20 mouse cellular contexts compared by ENCODE assay signal in the genomic region with DNA sequence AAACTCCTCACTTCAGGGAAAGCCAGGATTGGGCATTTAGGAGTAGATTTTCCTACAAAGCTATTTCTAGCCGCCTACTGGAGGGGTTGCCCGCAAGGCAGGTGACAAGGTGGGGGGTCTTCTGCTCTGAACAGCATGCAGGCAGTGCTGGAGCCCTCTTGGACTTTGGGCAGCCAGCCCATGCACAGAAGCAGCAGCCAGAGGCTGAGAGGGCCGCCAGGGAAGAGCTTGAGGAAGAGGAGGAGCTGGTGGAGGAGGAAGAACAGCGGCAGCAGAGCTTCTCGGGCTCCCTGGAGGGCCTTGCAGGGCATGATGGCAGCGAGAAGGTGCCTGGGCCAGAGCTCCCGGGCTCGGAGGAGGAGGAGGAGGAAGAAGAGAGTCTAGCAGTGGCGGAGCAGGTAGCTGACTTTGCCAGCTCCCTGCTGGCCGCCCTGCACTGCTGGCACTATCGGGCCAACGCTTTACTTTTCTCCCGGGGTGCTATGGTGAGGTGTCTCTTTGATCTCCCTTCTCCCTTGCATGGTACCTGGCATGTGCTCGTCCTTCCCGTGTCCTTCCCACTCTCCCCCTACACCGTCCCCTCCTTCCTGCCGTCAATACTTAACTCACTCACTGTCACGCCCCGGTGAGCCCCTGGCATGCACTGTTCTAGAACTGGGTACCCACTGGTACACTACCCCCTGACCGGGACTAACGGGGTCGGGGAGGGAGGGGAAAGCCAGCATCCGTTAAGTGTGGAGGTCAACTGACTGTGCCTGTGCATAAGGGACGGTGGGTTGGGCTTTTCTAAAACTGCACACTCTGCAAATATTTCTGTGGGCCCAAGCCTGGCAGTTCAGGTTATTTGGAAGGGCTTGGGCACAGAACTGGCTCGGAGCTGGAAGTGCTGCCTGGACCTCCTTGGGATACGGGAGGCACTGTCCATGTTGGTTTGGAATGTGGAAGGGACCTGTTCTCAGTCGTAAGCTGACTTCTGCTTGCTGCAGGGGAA. TPM values are rescaled to one million over a fixed set of nuclear protein-coding genes. Genes with fewer than 3 reads are reported as not detected.
DNase-seq lines count a peak whose midpoint lies in the region; ATAC-seq and TF ChIP-seq lines count a peak whose summit lies in the region.
"Had no signal": no experiment of that assay in that cellular context is flagged by ENCODE, and none has a peak within 500 bp of the region (broad histone marks: within the 10 kb centered on the region; RNA-seq: fewer than 3 reads in every experiment).

No protein-coding gene starts in this region.

- no peak overlapping the region for H3K4me2 ChIP-seq in forebrain, embryonic 16.5 days (ENCODE audit: low read length)
- peak overlapping the region; percentile 27 for H3K4me2 ChIP-seq in kidney, postnatal 0 days (ENCODE audit: low read length)
- H3K4me2 ChIP-seq: forebrain, embryonic 12.5 days; heart, embryonic 12.5 days; limb, embryonic 12.5 days; liver, embryonic 13.5 days; neural tube, embryonic 13.5 days had no signal

- H3K9ac ChIP-seq in forebrain, embryonic 16.5 days (replicated peaks; ENCODE audit: low read depth, low read length): no peak overlapping the region
- H3K9ac ChIP-seq in ES-E14 (ENCODE audit: insufficient read depth, low read depth, low read length, poor library complexity, severe bottlenecking): no peak overlapping the region
- H3K9ac ChIP-seq in kidney, postnatal 0 days (ENCODE audit: low read depth, low read length): 0 out of 2 replicates have a peak overlapping the region, but pooled peaks have one; percentile 38
- H3K9ac ChIP-seq: forebrain, embryonic 12.5 days; heart, embryonic 12.5 days; limb, embryonic 12.5 days; liver, embryonic 13.5 days; neural tube, embryonic 13.5 days had no signal

- H3K27me3 ChIP-seq in forebrain, embryonic 10.5 days (ENCODE audit: poor library complexity, severe bottlenecking): no peaks in the 10 kb centered on the region
- no peaks in the 10 kb centered on the region for H3K27me3 ChIP-seq in forebrain, embryonic 16.5 days (replicated peaks; ENCODE audit: control insufficient read depth, insufficient read depth, low read length)
- no peaks in the 10 kb centered on the region for H3K27me3 ChIP-seq in kidney, postnatal 0 days (ENCODE audit: insufficient read depth, low read length)
- H3K27me3 ChIP-seq: forebrain, embryonic 12.5 days; heart, embryonic 12.5 days; limb, embryonic 12.5 days; neural tube, embryonic 13.5 days had no signal

- 76% methylated on average over 27 of the region's 27 CpGs for WGBS in forebrain, embryonic 10.5 days
- WGBS in forebrain, embryonic 16.5 days: 64% methylated on average over 23 of the region's 27 CpGs
- WGBS in kidney, postnatal 0 days: 50% methylated on average over 24 of the region's 27 CpGs

- TF ChIP-seq CTCF in kidney, postnatal 0 days (IDR thresholded peaks at IDR 0.05; ENCODE audit: low read depth): no peak

- peaks cover 26% of the 10 kb centered on the region for H3K4me1 ChIP-seq in forebrain, embryonic 10.5 days
- H3K4me1 ChIP-seq in forebrain, embryonic 16.5 days (replicated peaks; ENCODE audit: control insufficient read depth, insufficient read depth, low read length): no peaks in the 10 kb centered on the region
- H3K4me1 ChIP-seq in ES-E14 (ENCODE audit: control insufficient read depth in 2 of 2, insufficient read depth in 2 of 2, low read length in 2 of 2, poor library complexity in 1 of 2): peaks cover 2 to 19% of the 10 kb centered on the region in 2 experiments; a peak in 2 of 4 replicates
- peaks cover 14% of the 10 kb centered on the region for H3K4me1 ChIP-seq in kidney, postnatal 0 days (replicated peaks; ENCODE audit: insufficient read depth, low read length)
- H3K4me1 ChIP-seq: forebrain, embryonic 12.5 days; neural tube, embryonic 13.5 days had no signal

- H3K4me3 ChIP-seq in forebrain, embryonic 10.5 days: no peak overlapping the region
- H3K4me3 ChIP-seq in forebrain, embryonic 16.5 days (replicated peaks; ENCODE audit: low read length): no peak overlapping the region
- H3K4me3 ChIP-seq in ES-E14 (ENCODE audit: insufficient read depth in 1 of 2, low read depth in 1 of 2, low read length in 2 of 2, poor library complexity in 1 of 2, severe bottlenecking in 1 of 2): no peak overlapping the region
- H3K4me3 ChIP-seq in kidney, postnatal 0 days (replicated peaks; ENCODE audit: low read depth, low read length): no peak overlapping the region
- H3K4me3 ChIP-seq: forebrain, embryonic 12.5 days; heart, embryonic 12.5 days; limb, embryonic 12.5 days; liver, embryonic 13.5 days; neural tube, embryonic 13.5 days had no signal

- in situ Hi-C loops in ES-E14 (cut with MboI; ENCODE audit: low sequenced_read_pairs in 2 of 2, unreplicated experiment in 2 of 2): no loop called here

- no peak for ATAC-seq in forebrain, embryonic 16.5 days
- ATAC-seq in kidney, postnatal 0 days (replicated peaks; ENCODE audit: low FRiP score, low read depth): peak; percentile 96
- ATAC-seq: hindbrain, embryonic 16.5 days; lung, postnatal 0 days had no signal

- DNase-seq in forebrain, embryonic 10.5 days (ENCODE audit: extremely low spot score, low spot score): no peak
- no peak for DNase-seq in ES-E14 (ENCODE audit: low read depth, low spot score)
- DNase-seq in kidney, adult 11 months: peak; percentile 98
- DNase-seq in kidney, postnatal 0 days (ENCODE audit: low spot score): peak; percentile 77
- no peak for DNase-seq in ovary, postnatal 10 days (ENCODE audit: low spot score)
- DNase-seq in heart, adult 11 months: no peak
- DNase-seq in layer of hippocampus, postnatal 36 days: no peak
- DNase-seq: adrenal gland, postnatal 25 days; cerebellum, adult 8-10 months; gastrocnemius, postnatal 25 days; liver, embryonic 13.5 days; right cerebral cortex, postnatal 4 days; thymus, adult 2 months had no signal

- H3K9me3 ChIP-seq in forebrain, embryonic 10.5 days: no peaks in the 10 kb centered on the region
- H3K9me3 ChIP-seq in forebrain, embryonic 16.5 days (ENCODE audit: control insufficient read depth, low read length): no peaks in the 10 kb centered on the region
- no peaks in the 10 kb centered on the region for H3K9me3 ChIP-seq in ES-E14 (ENCODE audit: control insufficient read depth, insufficient read depth, low read depth, low read length)
- H3K9me3 ChIP-seq in kidney, postnatal 0 days (replicated peaks; ENCODE audit: low read length): no peaks in the 10 kb centered on the region
- H3K9me3 ChIP-seq: forebrain, embryonic 12.5 days; heart, embryonic 12.5 days; limb, embryonic 12.5 days; liver, embryonic 13.5 days; neural tube, embryonic 13.5 days had no signal

- peak overlapping the region; percentile 30; the same call in 1 of the 2 replicates for H3K27ac ChIP-seq in forebrain, embryonic 10.5 days
- no peak overlapping the region for H3K27ac ChIP-seq in forebrain, embryonic 16.5 days (ENCODE audit: low read length)
- no peak overlapping the region for H3K27ac ChIP-seq in ES-E14 (ENCODE audit: insufficient read depth, low read depth, low read length, poor library complexity, severe bottlenecking)
- H3K27ac ChIP-seq in kidney, postnatal 0 days: peak overlapping the region; percentile 89
- H3K27ac ChIP-seq: forebrain, embryonic 12.5 days; limb, embryonic 12.5 days; liver, embryonic 13.5 days; neural tube, embryonic 13.5 days had no signal

- peaks cover 23% of the 10 kb centered on the region for H3K36me3 ChIP-seq in forebrain, embryonic 10.5 days (replicated peaks)
- H3K36me3 ChIP-seq in forebrain, embryonic 16.5 days (ENCODE audit: control insufficient read depth, insufficient read depth): no peaks in the 10 kb centered on the region
- peaks cover 50% of the 10 kb centered on the region for H3K36me3 ChIP-seq in ES-E14 (ENCODE audit: control insufficient read depth, insufficient read depth, low read length, poor library complexity, severe bottlenecking)
- peaks cover 33% of the 10 kb centered on the region for H3K36me3 ChIP-seq in kidney, postnatal 0 days (ENCODE audit: insufficient read depth, low read length)
- H3K36me3 ChIP-seq: forebrain, embryonic 12.5 days had no signal

TF ChIP-seq in ES-E14, 5 proteins besides CTCF, POLR2A, EP300 and RAD21:
- TF ChIP-seq CHD2 (IDR thresholded peaks at IDR 0.05; ENCODE audit: low read depth, low read length): no peak
- TF ChIP-seq MAFK (IDR thresholded peaks at IDR 0.05; ENCODE audit: insufficient read depth, low read depth, low read length): 0 out of 2 replicates have a peak, but pooled peaks have one; percentile 54

RNA-seq across cellular contexts. Expression of gene Plekhg3, which starts 41.9 kb away (rescaled TPM):
- polyA plus RNA-seq in forebrain, embryonic 10.5 days (2016; fragmentation: Nextera tagmentation; extraction: Ambion mirVana): 1.5 and 2.4 TPM in 2 replicates
- 1.0 and 1.3 TPM in 2 replicates for polyA plus RNA-seq in forebrain, embryonic 16.5 days (2015; fragmentation: Nextera tagmentation; extraction: Ambion mirVana)
- 10.9 and 12.1 TPM in 2 replicates for total RNA-seq in ES-E14 (2012; rRNA removed)
- 14.9 and 17.7 TPM in 2 replicates for polyA plus RNA-seq in kidney, postnatal 0 days (2015; fragmentation: Nextera tagmentation; extraction: Ambion mirVana)
- 10 to 100 TPM; 22.9 to 23.2 TPM for total RNA-seq in layer of hippocampus, postnatal 36 days (2021)

Comparison
In these comparisons a context has a peak if more than half of its experiments do, and no peak if none do; other contexts are left out.
1. H3K27ac ChIP-seq: peak in forebrain, embryonic 10.5 days (single experiment) and kidney, postnatal 0 days (single experiment); none in forebrain, embryonic 16.5 days (single experiment) and ES-E14 (single experiment).
2. DNase-seq: peak in kidney, adult 11 months (single experiment) and kidney, postnatal 0 days (single experiment); none in forebrain, embryonic 10.5 days (single experiment), ES-E14 (single experiment), ovary, postnatal 10 days (single experiment), heart, adult 11 months (single experiment) and layer of hippocampus, postnatal 36 days (0 of 2).